In genomic region chr19:46337719-46338330, GRCm38 (mm10) we compare ENCODE assay signal across 8 mouse cellular contexts. TPM values are rescaled to one million over a fixed set of nuclear protein-coding genes. Genes with fewer than 3 reads are reported as not detected.
DNase-seq lines count a peak whose midpoint lies in the region; ATAC-seq and TF ChIP-seq lines count a peak whose summit lies in the region.

No protein-coding gene starts in this region.

- no peaks in the 10 kb centered on the region for H3K27me3 ChIP-seq in kidney, postnatal 0 days (ENCODE audit: insufficient read depth, low read length)
- H3K27me3 ChIP-seq in hindbrain, embryonic 16.5 days (replicated peaks; ENCODE audit: control insufficient read depth, insufficient read depth, low read length): no peaks in the 10 kb centered on the region
- H3K27me3 ChIP-seq in midbrain, postnatal 0 days (ENCODE audit: insufficient read depth, low read length): no peaks in the 10 kb centered on the region

- H3K4me1 ChIP-seq in kidney, postnatal 0 days (replicated peaks; ENCODE audit: insufficient read depth, low read length): peaks cover 7% of the 10 kb centered on the region; the same call in 1 of the 2 replicates
- peaks cover 4% of the 10 kb centered on the region for H3K4me1 ChIP-seq in cortical plate, adult 2 months (ENCODE audit: control insufficient read depth, insufficient read depth, low read length)
- peaks cover 17% of the 10 kb centered on the region for H3K4me1 ChIP-seq in hindbrain, embryonic 16.5 days (ENCODE audit: control insufficient read depth, insufficient read depth, low read depth, low read length)
- peaks cover 14% of the 10 kb centered on the region for H3K4me1 ChIP-seq in midbrain, postnatal 0 days (ENCODE audit: insufficient read depth, low read length)

- H3K4me3 ChIP-seq in kidney, postnatal 0 days (replicated peaks; ENCODE audit: low read depth, low read length): peak overlapping the region; percentile 72
- peak overlapping the region; percentile 73 for H3K4me3 ChIP-seq in cortical plate, adult 2 months (ENCODE audit: insufficient read depth, low read length)
- peak overlapping the region; percentile 53 for H3K4me3 ChIP-seq in hindbrain, embryonic 16.5 days (ENCODE audit: low read length)
- peak overlapping the region; percentile 74 for H3K4me3 ChIP-seq in midbrain, postnatal 0 days (ENCODE audit: low read depth, low read length)

- peak overlapping the region; percentile 66 for H3K4me2 ChIP-seq in kidney, postnatal 0 days (ENCODE audit: low read length)
- peak overlapping the region; percentile 96 for H3K4me2 ChIP-seq in hindbrain, embryonic 16.5 days (ENCODE audit: low read length)
- peak overlapping the region; percentile 85 for H3K4me2 ChIP-seq in midbrain, postnatal 0 days (ENCODE audit: low read depth, low read length, poor library complexity, severe bottlenecking)

- no peaks in the 10 kb centered on the region for H3K36me3 ChIP-seq in kidney, postnatal 0 days (ENCODE audit: insufficient read depth, low read length)
- H3K36me3 ChIP-seq in hindbrain, embryonic 16.5 days (ENCODE audit: control insufficient read depth, insufficient read depth, low read length): no peaks in the 10 kb centered on the region
- H3K36me3 ChIP-seq in midbrain, postnatal 0 days (ENCODE audit: insufficient read depth, low read length): no peaks in the 10 kb centered on the region

- WGBS in kidney, postnatal 0 days: 30% methylated on average over 15 of the region's 15 CpGs
- WGBS in hindbrain, embryonic 16.5 days: 26% methylated on average over 15 of the region's 15 CpGs
- 25% methylated on average over 15 of the region's 15 CpGs for WGBS in midbrain, postnatal 0 days

- no peak for TF ChIP-seq POLR2A in cortical plate, adult 2 months (IDR thresholded peaks at IDR 0.05; ENCODE audit: extremely low read depth, insufficient read depth, low read length)

- H3K27ac ChIP-seq in kidney, postnatal 0 days: no peak overlapping the region
- 0 out of 2 replicates have a peak overlapping the region, but pooled peaks have one; percentile 11 for H3K27ac ChIP-seq in cortical plate, adult 2 months (ENCODE audit: insufficient read depth, low read length)
- H3K27ac ChIP-seq in hindbrain, embryonic 16.5 days (ENCODE audit: low read depth, low read length): peak overlapping the region; percentile 83
- peak overlapping the region; percentile 85 for H3K27ac ChIP-seq in midbrain, postnatal 0 days (ENCODE audit: low read depth, low read length)

- DNase-seq in kidney, postnatal 0 days (ENCODE audit: low spot score): no peak
- no peak for DNase-seq in kidney, postnatal 36 days
- no peak for DNase-seq in midbrain, postnatal 0 days (ENCODE audit: low spot score)
- DNase-seq in thymus, postnatal 36 days: no peak
- DNase-seq in left cerebral cortex, adult 18-20 months (ENCODE audit: low spot score in 2 of 2): no peak
- no peak for DNase-seq in frontal cortex, postnatal 36 days (ENCODE audit: low spot score in 2 of 2)

- TF ChIP-seq CTCF in kidney, postnatal 0 days (IDR thresholded peaks at IDR 0.05; ENCODE audit: low read depth): no peak
- TF ChIP-seq CTCF in cortical plate, adult 2 months (IDR thresholded peaks at IDR 0.05; ENCODE audit: extremely low read depth, insufficient read depth, low read length): no peak
- no peak for TF ChIP-seq CTCF in midbrain, postnatal 0 days (IDR thresholded peaks at IDR 0.05)

- ATAC-seq in kidney, postnatal 0 days (replicated peaks; ENCODE audit: low FRiP score, low read depth): peak; percentile 1; the same call in 1 of the 2 replicates
- ATAC-seq in hindbrain, embryonic 16.5 days: no peak; the same call in 1 of the 2 replicates
- peak; percentile 2; the same call in 1 of the 2 replicates for ATAC-seq in midbrain, postnatal 0 days (ENCODE audit: low FRiP score)

- peak overlapping the region; percentile 74 for H3K9ac ChIP-seq in kidney, postnatal 0 days (ENCODE audit: low read depth, low read length)
- H3K9ac ChIP-seq in hindbrain, embryonic 16.5 days (ENCODE audit: low read depth, low read length): peak overlapping the region; percentile 74
- H3K9ac ChIP-seq in midbrain, postnatal 0 days (replicated peaks; ENCODE audit: low read length, poor library complexity, severe bottlenecking): peak overlapping the region; percentile 77

- H3K9me3 ChIP-seq in kidney, postnatal 0 days (replicated peaks; ENCODE audit: low read length): no peaks in the 10 kb centered on the region
- no peaks in the 10 kb centered on the region for H3K9me3 ChIP-seq in hindbrain, embryonic 16.5 days (ENCODE audit: control insufficient read depth, low read length)
- no peaks in the 10 kb centered on the region for H3K9me3 ChIP-seq in midbrain, postnatal 0 days (ENCODE audit: low read length)

RNA-seq across cellular contexts. Expression of gene Cuedc2, which starts 0.7 kb away (rescaled TPM):
- polyA plus RNA-seq in kidney, postnatal 0 days (2015; fragmentation: Nextera tagmentation; extraction: Ambion mirVana): 167 and 173 TPM in 2 replicates
- polyA plus RNA-seq in cortical plate, adult 2 months (2012; rRNA removed): 233 and 235 TPM in 2 replicates
- polyA plus RNA-seq in hindbrain, embryonic 16.5 days (2015; fragmentation: Nextera tagmentation; extraction: Ambion mirVana): 343 and 362 TPM in 2 replicates
- 157 and 177 TPM in 2 replicates for total RNA-seq in midbrain, postnatal 0 days (2014; rRNA removed)
- polyA plus RNA-seq in midbrain, postnatal 0 days (2015; fragmentation: Nextera tagmentation; extraction: Ambion mirVana): 314 and 337 TPM in 2 replicates
- 100 to 1,000 TPM; 199 to 202 TPM for total RNA-seq in left cerebral cortex, adult 18-20 months (2021)

RNA-seq across cellular contexts. Expression of gene Mfsd13a, which starts 3.1 kb away (rescaled TPM):
- polyA plus RNA-seq in kidney, postnatal 0 days (2015; fragmentation: Nextera tagmentation; extraction: Ambion mirVana): 12.0 and 14.0 TPM in 2 replicates
- polyA plus RNA-seq in cortical plate, adult 2 months (2012; rRNA removed): 35.9 and 40.5 TPM in 2 replicates
- 13.0 and 13.4 TPM in 2 replicates for polyA plus RNA-seq in hindbrain, embryonic 16.5 days (2015; fragmentation: Nextera tagmentation; extraction: Ambion mirVana)
- total RNA-seq in midbrain, postnatal 0 days (2014; rRNA removed): 7.2 and 19.2 TPM in 2 replicates
- polyA plus RNA-seq in midbrain, postnatal 0 days (2015; fragmentation: Nextera tagmentation; extraction: Ambion mirVana): 10.6 and 11.4 TPM in 2 replicates
- total RNA-seq in left cerebral cortex, adult 18-20 months (2021): 10 to 100 TPM; 22.7 to 26.4 TPM

RNA-seq across cellular contexts. Expression of gene Fbxl15, which starts 9.8 kb away (rescaled TPM):
- polyA plus RNA-seq in kidney, postnatal 0 days (2015; fragmentation: Nextera tagmentation; extraction: Ambion mirVana): 29.9 and 33.8 TPM in 2 replicates
- 42.8 and 42.9 TPM in 2 replicates for polyA plus RNA-seq in cortical plate, adult 2 months (2012; rRNA removed)
- polyA plus RNA-seq in hindbrain, embryonic 16.5 days (2015; fragmentation: Nextera tagmentation; extraction: Ambion mirVana): 49.4 and 55.6 TPM in 2 replicates
- 48.3 and 57.8 TPM in 2 replicates for total RNA-seq in midbrain, postnatal 0 days (2014; rRNA removed)
- polyA plus RNA-seq in midbrain, postnatal 0 days (2015; fragmentation: Nextera tagmentation; extraction: Ambion mirVana): 55.2 and 56.8 TPM in 2 replicates
- total RNA-seq in left cerebral cortex, adult 18-20 months (2021): 10 to 100 TPM; 30.0 to 31.1 TPM

RNA-seq across cellular contexts. Expression of gene Psd, which starts 10.9 kb away (rescaled TPM):
- polyA plus RNA-seq in kidney, postnatal 0 days (2015; fragmentation: Nextera tagmentation; extraction: Ambion mirVana): 2.7 and 2.9 TPM in 2 replicates
- polyA plus RNA-seq in cortical plate, adult 2 months (2012; rRNA removed): 617 and 701 TPM in 2 replicates
- polyA plus RNA-seq in hindbrain, embryonic 16.5 days (2015; fragmentation: Nextera tagmentation; extraction: Ambion mirVana): 99.1 and 112 TPM in 2 replicates
- total RNA-seq in midbrain, postnatal 0 days (2014; rRNA removed): 471 and 481 TPM in 2 replicates
- 179 and 185 TPM in 2 replicates for polyA plus RNA-seq in midbrain, postnatal 0 days (2015; fragmentation: Nextera tagmentation; extraction: Ambion mirVana)
- total RNA-seq in left cerebral cortex, adult 18-20 months (2021): 100 to 1,000 TPM; 612 to 681 TPM

RNA-seq across cellular contexts. Expression of gene 2310034G01Rik, which starts 12.3 kb away (rescaled TPM):
- 3.5 and 4.0 TPM in 2 replicates for polyA plus RNA-seq in kidney, postnatal 0 days (2015; fragmentation: Nextera tagmentation; extraction: Ambion mirVana)
- 1.7 and 2.4 TPM in 2 replicates for polyA plus RNA-seq in cortical plate, adult 2 months (2012; rRNA removed)
- polyA plus RNA-seq in hindbrain, embryonic 16.5 days (2015; fragmentation: Nextera tagmentation; extraction: Ambion mirVana): 2.4 TPM in 2 replicates
- 2.0 and 3.8 TPM in 2 replicates for total RNA-seq in midbrain, postnatal 0 days (2014; rRNA removed)
- polyA plus RNA-seq in midbrain, postnatal 0 days (2015; fragmentation: Nextera tagmentation; extraction: Ambion mirVana): 2.0 and 2.2 TPM in 2 replicates
- under 1 TPM; 0.79 to 0.98 TPM for total RNA-seq in left cerebral cortex, adult 18-20 months (2021)
